ENCODE assay signal across 7 mouse cellular contexts in the genomic region with DNA sequence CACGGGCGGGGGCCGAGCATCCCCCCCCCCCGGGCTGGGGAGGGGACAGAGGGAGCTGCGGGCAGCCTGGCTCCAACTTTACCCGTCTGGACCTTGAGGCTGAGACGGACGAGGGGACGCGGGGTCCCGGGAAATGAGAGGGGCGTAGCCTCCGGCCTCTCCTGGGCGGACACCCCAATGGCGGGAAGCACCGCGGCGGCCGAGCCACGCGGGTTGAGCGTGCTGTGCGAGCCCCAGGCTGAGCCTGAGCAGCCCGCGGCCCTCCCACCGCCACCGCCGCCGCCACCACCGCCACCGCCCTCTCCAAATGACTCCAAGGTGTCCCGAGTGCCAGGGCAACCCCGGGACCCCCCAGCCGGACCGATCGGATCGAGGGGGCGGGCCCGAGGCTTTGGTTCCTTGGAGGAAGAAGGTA. TPM values are rescaled to one million over a fixed set of nuclear protein-coding genes. Genes with fewer than 3 reads are reported as not detected.
DNase-seq lines count a peak whose midpoint lies in the region; ATAC-seq lines count a peak whose summit lies in the region.

No protein-coding gene starts in this region.

- H3K4me3 ChIP-seq in hindbrain, embryonic 12.5 days: peak overlapping the region; percentile 97

- H3K4me2 ChIP-seq in hindbrain, embryonic 12.5 days (replicated peaks): peak overlapping the region; percentile 83

- peak; percentile 44 for DNase-seq in right cerebral cortex, postnatal 14 days
- DNase-seq in right cerebral cortex, postnatal 25 days: no peak
- peak; percentile 75 for DNase-seq in embryo, embryonic 11 days
- peak; percentile 22 for DNase-seq in lung, postnatal 36 days
- no peak for DNase-seq in gastrocnemius, postnatal 10 days

- peak overlapping the region; percentile 94 for H3K9ac ChIP-seq in hindbrain, embryonic 12.5 days

- H3K27me3 ChIP-seq in hindbrain, embryonic 12.5 days: no peaks in the 10 kb centered on the region

- peak overlapping the region; percentile 86 for H3K27ac ChIP-seq in hindbrain, embryonic 12.5 days

- H3K9me3 ChIP-seq in hindbrain, embryonic 12.5 days (replicated peaks): no peaks in the 10 kb centered on the region

- H3K4me1 ChIP-seq in hindbrain, embryonic 12.5 days: peaks cover 12% of the 10 kb centered on the region

- no peaks in the 10 kb centered on the region for H3K36me3 ChIP-seq in hindbrain, embryonic 12.5 days

- no peak; the same call in 1 of the 2 replicates for ATAC-seq in hindbrain, embryonic 12.5 days (ENCODE audit: low FRiP score)
- ATAC-seq in CD4-positive, CD25-positive, alpha-beta regulatory T cell, adult 4 months: no peak

- 0% methylated on average over 26 of the region's 39 CpGs for WGBS in hindbrain, embryonic 12.5 days

RNA-seq across cellular contexts. Expression of a gene that starts 0.4 kb away (rescaled TPM):
- 46.2 and 59.8 TPM in 2 replicates for polyA plus RNA-seq in hindbrain, embryonic 12.5 days (2016; fragmentation: Nextera tagmentation; extraction: Ambion mirVana)
- polyA plus RNA-seq in CD4-positive, CD25-positive, alpha-beta regulatory T cell, adult 4 months (2017; shearing (Covaris generic)): 10 to 100 TPM; 41.3 to 42.7 TPM
- 10 to 100 TPM; 12.0 to 16.2 TPM for total RNA-seq in gastrocnemius, postnatal 10 days (2021)

Comparison
In these comparisons a context has a peak if more than half of its experiments do, and no peak if none do; other contexts are left out.
1. DNase-seq: peak in right cerebral cortex, postnatal 14 days (single experiment), embryo, embryonic 11 days (single experiment) and lung, postnatal 36 days (single experiment); none in right cerebral cortex, postnatal 25 days (single experiment) and gastrocnemius, postnatal 10 days (single experiment).